In the genomic region with DNA sequence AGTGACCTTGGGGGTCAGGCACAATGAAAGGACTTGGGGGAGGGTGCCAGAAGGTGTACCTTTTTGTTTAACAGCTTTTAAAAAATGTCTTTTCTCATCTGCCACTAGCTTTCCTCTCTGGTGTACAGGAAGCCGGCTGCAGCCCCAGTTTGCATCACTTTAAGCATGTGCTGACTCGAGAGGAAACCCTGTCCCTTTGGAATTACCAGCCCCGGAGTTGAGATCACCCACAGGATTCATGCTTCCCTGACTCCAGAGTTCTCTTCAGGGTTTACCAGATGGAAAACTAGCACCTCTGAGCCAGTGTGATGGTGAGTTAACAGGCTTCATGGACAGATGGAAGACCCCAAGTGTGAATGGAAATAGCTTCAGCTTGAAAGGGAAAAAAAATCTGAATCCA, we compare ENCODE assay signal across 28 mouse cellular contexts.
"Had no signal": no experiment of that assay in that cellular context is flagged by ENCODE, and none has a peak within 500 bp of the region (broad histone marks: within the 10 kb centered on the region; RNA-seq: fewer than 3 reads in every experiment).

No protein-coding gene starts in this region.

- H3K27ac ChIP-seq: embryonic facial prominence, embryonic 10.5 days; embryonic facial prominence, embryonic 12.5 days; embryonic facial prominence, embryonic 13.5 days; embryonic facial prominence, embryonic 15.5 days; forebrain, embryonic 10.5 days; forebrain, embryonic 12.5 days; forebrain, embryonic 13.5 days; forebrain, embryonic 15.5 days; gastrocnemius, adult 2 months; heart, adult 2 months; heart, embryonic 10.5 days had no signal

- H3K36me3 ChIP-seq: embryonic facial prominence, embryonic 10.5 days; embryonic facial prominence, embryonic 12.5 days; embryonic facial prominence, embryonic 13.5 days; embryonic facial prominence, embryonic 15.5 days; forebrain, embryonic 10.5 days; forebrain, embryonic 12.5 days; forebrain, embryonic 15.5 days; heart, embryonic 10.5 days had no signal

- H3K9me3 ChIP-seq: embryonic facial prominence, embryonic 10.5 days; embryonic facial prominence, embryonic 12.5 days; embryonic facial prominence, embryonic 13.5 days; embryonic facial prominence, embryonic 15.5 days; forebrain, embryonic 10.5 days; forebrain, embryonic 12.5 days; forebrain, embryonic 13.5 days; forebrain, embryonic 15.5 days; heart, embryonic 10.5 days had no signal

- H3K27me3 ChIP-seq: embryonic facial prominence, embryonic 12.5 days; embryonic facial prominence, embryonic 13.5 days; embryonic facial prominence, embryonic 15.5 days; forebrain, embryonic 12.5 days; forebrain, embryonic 13.5 days; forebrain, embryonic 15.5 days had no signal

- H3K4me3 ChIP-seq: embryonic facial prominence, embryonic 10.5 days; embryonic facial prominence, embryonic 12.5 days; embryonic facial prominence, embryonic 13.5 days; embryonic facial prominence, embryonic 15.5 days; erythroblast, embryonic 14.5 days; forebrain, embryonic 10.5 days; forebrain, embryonic 12.5 days; forebrain, embryonic 13.5 days; forebrain, embryonic 15.5 days; gastrocnemius, adult 2 months; heart, adult 2 months; heart, embryonic 10.5 days had no signal

- H3K9ac ChIP-seq: embryonic facial prominence, embryonic 12.5 days; embryonic facial prominence, embryonic 13.5 days; embryonic facial prominence, embryonic 15.5 days; forebrain, embryonic 12.5 days; forebrain, embryonic 13.5 days; forebrain, embryonic 15.5 days; forebrain, postnatal 0 days had no signal

- DNase-seq: cerebellum, adult 9-11 months; cerebellum, postnatal 10 days; cerebellum, postnatal 14 days; cerebellum, postnatal 25 days; cerebellum, postnatal 36 days; embryo, embryonic 11 days; forebrain, postnatal 0 days; gastrocnemius, adult 2 months; gastrocnemius, postnatal 10 days; gastrocnemius, postnatal 14 days; gastrocnemius, postnatal 25 days; gastrocnemius, postnatal 36 days; heart, adult 11 months; heart, adult 18-20 months; heart, adult 2 months had no signal

- H3K4me2 ChIP-seq: embryonic facial prominence, embryonic 12.5 days; embryonic facial prominence, embryonic 13.5 days; embryonic facial prominence, embryonic 15.5 days; forebrain, embryonic 12.5 days; forebrain, embryonic 13.5 days; forebrain, embryonic 15.5 days; heart, embryonic 11.5 days had no signal

- H3K4me1 ChIP-seq: embryonic facial prominence, embryonic 10.5 days; embryonic facial prominence, embryonic 12.5 days; embryonic facial prominence, embryonic 13.5 days; embryonic facial prominence, embryonic 15.5 days; forebrain, embryonic 12.5 days; forebrain, embryonic 13.5 days; forebrain, embryonic 15.5 days; heart, embryonic 10.5 days had no signal

- ATAC-seq: forebrain, embryonic 13.5 days; forebrain, embryonic 14.5 days; forebrain, embryonic 15.5 days; forebrain, embryonic 16.5 days; forebrain, postnatal 0 days had no signal
